Mouse (Mus musculus) neural tube, embryonic 13.5 days (tissue): Measurements from ENCODE around the gene Tspan9. TPM values are rescaled to one million over a fixed set of nuclear protein-coding genes. Genes with fewer than 3 reads are reported as not detected.
A peak's percentile ranks its signal among the peaks of the same experiment; 100 is the strongest.

ENCODE experiments used
- ATAC-seq: fragments of 200-750 bp; cut with Nextera tagmentation; 2 replicates; pipeline ENCODE4 v1.8.0; 2017; ENCODE audit warnings: low read depth, mild to moderate bottlenecking, moderate TSS enrichment, moderate library complexity
- H3K27ac ChIP-seq: fragments of 300-500 bp; sonication (generic); replicated peaks from 2 replicates; pipeline ENCODE4 v1.5.1; 2015; ENCODE audit warnings: moderate library complexity, mild to moderate bottlenecking, inconsistent platforms
- H3K27me3 ChIP-seq: fragments of 300-500 bp; sonication (generic); 2 replicates; pipeline ENCODE4 v1.6.1; 2015; ENCODE audit warnings: mild to moderate bottlenecking, inconsistent platforms
- H3K36me3 ChIP-seq: fragments of 300-500 bp; sonication (generic); 2 replicates; pipeline ENCODE4 v1.6.1; 2015; ENCODE audit warnings: mild to moderate bottlenecking, inconsistent platforms
- H3K4me1 ChIP-seq: fragments of 300-500 bp; sonication (generic); replicated peaks from 2 replicates; pipeline ENCODE4 v1.6.1; 2015; ENCODE audit warnings: inconsistent platforms
- H3K4me2 ChIP-seq: fragments of 300-500 bp; sonication (generic); 2 replicates; pipeline ENCODE4 v1.6.1; 2015; ENCODE audit warnings: inconsistent platforms, mild to moderate bottlenecking, moderate library complexity
- H3K4me3 ChIP-seq: fragments of 300-500 bp; sonication (generic); 2 replicates; pipeline ENCODE4 v1.5.1; 2015; ENCODE audit warnings: mild to moderate bottlenecking, inconsistent platforms
- H3K9ac ChIP-seq: fragments of 300-500 bp; sonication (generic); 2 replicates; pipeline ENCODE4 v1.6.1; 2015; ENCODE audit warnings: moderate library complexity, mild to moderate bottlenecking, inconsistent platforms
- H3K9me3 ChIP-seq: fragments of 300-500 bp; sonication (generic); 2 replicates; pipeline ENCODE4 v1.6.1; 2016; ENCODE audit warnings: inconsistent platforms
- WGBS: fragments of 180-500 bp; shearing (Covaris S2); methylation state at CpG from one replicate; pipeline ENCODE4 v1.1.7; 2015; 5-methylcytosine and 5-hydroxymethylcytosine counted together
- polyA plus RNA-seq: library from polyadenylated mRNA; unstranded; fragments of >200 nt; fragmentation: Nextera tagmentation; extraction: Ambion mirVana; gene quantifications from 2 replicates; pipeline ENCODE4 v1.2.1, GENCODE M21; 2015

Tspan9 gene
- polyA plus RNA-seq, 1 experiment from 2014 or later = 38.5 TPM

DNA sequence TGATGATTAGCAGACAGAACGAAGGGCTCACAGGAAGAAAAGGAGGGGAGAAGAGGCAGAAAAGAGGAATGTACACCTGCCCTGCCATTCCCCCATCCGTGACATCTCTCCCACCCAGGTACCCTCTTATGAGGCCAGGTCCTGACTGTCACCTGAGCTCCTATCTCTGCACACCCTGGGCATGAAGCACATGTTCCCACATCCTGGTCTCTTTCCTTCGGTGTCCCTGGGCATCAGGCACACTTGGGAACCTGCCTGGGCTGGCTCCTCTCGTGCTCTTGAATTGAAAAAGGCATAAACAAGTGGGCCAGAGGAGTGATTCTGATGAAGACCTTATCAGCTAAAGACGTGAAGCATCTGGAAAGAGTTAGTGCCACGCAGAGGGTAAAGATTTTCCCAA lies 80.6 kb downstream of the Tspan9 start:
- no peaks in the 10 kb centered on the region for H3K27me3 ChIP-seq
- H3K4me1 ChIP-seq = peaks cover 43% of the 10 kb centered on the region
- no peak for ATAC-seq
- H3K4me2 ChIP-seq = no peak overlapping the region
- H3K4me3 ChIP-seq = no peak overlapping the region
- H3K27ac ChIP-seq = no peak overlapping the region
- H3K9me3 ChIP-seq = no peaks in the 10 kb centered on the region
- 89% methylated on average over 6 of the region's 6 CpGs for WGBS
- H3K9ac ChIP-seq = no peak overlapping the region
- H3K36me3 ChIP-seq = no peaks in the 10 kb centered on the region

- Histone ChIP-seq H3K27ac (no peak overlapping the region), H3K9ac (no peak overlapping the region), H3K36me3 (no peaks in the 10 kb centered on the region), H3K4me2 (no peak overlapping the region), H3K4me1 (peaks cover 39% of the 10 kb centered on the region), H3K4me3 (no peak overlapping the region), H3K9me3 (no peaks in the 10 kb centered on the region), H3K27me3 (no peaks in the 10 kb centered on the region)
- ATAC-seq = no peak
- WGBS = 91% methylated on average over 13 of the region's 13 CpGs
Observed at GRCm38 (mm10) chr6:128062216-128062615, 81.2 kb downstream of the Tspan9 start.

GRCm38 (mm10) chr6:128061342-128061741 lies 82.1 kb downstream of the Tspan9 start:
- peaks cover 33% of the 10 kb centered on the region for H3K4me1 ChIP-seq
- no peaks in the 10 kb centered on the region for H3K9me3 ChIP-seq
- H3K36me3 ChIP-seq = no peaks in the 10 kb centered on the region
- H3K9ac ChIP-seq = no peak overlapping the region
- H3K27ac ChIP-seq = no peak overlapping the region
- H3K27me3 ChIP-seq = no peaks in the 10 kb centered on the region
- no peak for ATAC-seq
- no peak overlapping the region for H3K4me3 ChIP-seq
- no peak overlapping the region for H3K4me2 ChIP-seq
- 89% methylated on average over 5 of the region's 5 CpGs for WGBS

- WGBS = 18% methylated on average over 9 of the region's 9 CpGs
- Histone ChIP-seq H3K27ac (peak overlapping the region; percentile 80), H3K9ac (peak overlapping the region; percentile 58), H3K4me2 (peak overlapping the region; percentile 33), H3K9me3 (no peaks in the 10 kb centered on the region), H3K27me3 (no peaks in the 10 kb centered on the region), H3K36me3 (no peaks in the 10 kb centered on the region), H3K4me1 (peaks cover 20% of the 10 kb centered on the region), H3K4me3 (no peak overlapping the region)
- peak; percentile 82 for ATAC-seq
Observed at GRCm38 (mm10) chr6:128058570-128058969, 84.8 kb downstream of the Tspan9 start.

GRCm38 (mm10) chr6:128058157-128058556 lies 85.2 kb downstream of the Tspan9 start:
- Histone ChIP-seq H3K27me3 (no peaks in the 10 kb centered on the region), H3K9me3 (no peaks in the 10 kb centered on the region), H3K27ac (peak overlapping the region; percentile 80), H3K4me3 (no peak overlapping the region), H3K9ac (peak overlapping the region; percentile 58), H3K36me3 (no peaks in the 10 kb centered on the region), H3K4me2 (peak overlapping the region; percentile 33), H3K4me1 (peaks cover 24% of the 10 kb centered on the region)
- peak; percentile 81 for ATAC-seq
- 34% methylated on average over 7 of the region's 7 CpGs for WGBS

DNA sequence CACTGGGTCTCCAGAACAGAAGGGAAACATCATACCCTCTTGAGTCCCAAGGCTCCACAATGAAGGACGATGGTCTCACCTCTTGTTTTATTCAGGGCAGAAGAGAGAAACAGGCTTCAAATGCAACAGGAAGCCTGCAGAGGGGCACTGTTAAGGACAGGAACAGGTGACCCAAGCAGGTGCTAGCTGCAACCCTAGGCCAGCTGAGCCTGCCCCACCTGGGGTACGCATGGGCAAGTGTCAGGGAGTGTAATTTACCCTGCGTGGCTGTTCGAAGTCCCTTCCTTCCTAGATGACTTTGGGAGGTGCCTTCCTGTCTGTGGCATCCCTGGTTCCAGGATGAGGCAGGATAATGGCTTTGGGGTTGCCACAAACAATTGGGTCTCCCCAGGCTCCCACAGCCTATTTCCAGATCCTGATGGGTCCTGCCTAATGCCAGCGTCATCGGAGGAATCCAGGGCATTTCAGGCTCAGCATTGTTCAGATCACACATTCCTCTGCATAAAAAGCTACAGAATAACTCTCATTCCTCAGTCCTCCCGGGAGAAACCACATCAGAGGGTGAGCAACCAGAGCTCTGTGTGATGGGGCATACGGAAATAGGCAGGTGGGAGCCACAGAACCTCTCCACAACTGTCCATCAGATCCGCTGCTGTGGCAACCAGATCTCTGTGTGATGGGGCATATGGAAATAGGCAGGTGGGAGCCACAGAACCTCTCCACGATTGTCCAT lies 90.2 kb downstream of the Tspan9 start:
- Histone ChIP-seq H3K9me3 (no peaks in the 10 kb centered on the region), H3K4me2 (no peak overlapping the region), H3K4me3 (no peak overlapping the region), H3K9ac (no peak overlapping the region), H3K27me3 (no peaks in the 10 kb centered on the region), H3K4me1 (peaks cover 18% of the 10 kb centered on the region), H3K27ac (no peak overlapping the region), H3K36me3 (no peaks in the 10 kb centered on the region)
- ATAC-seq = no peak
- WGBS = 67% methylated on average over 10 of the region's 10 CpGs

- H3K4me1 ChIP-seq = peaks cover 26% of the 10 kb centered on the region
- 59% methylated on average over 7 of the region's 7 CpGs for WGBS
- no peaks in the 10 kb centered on the region for H3K9me3 ChIP-seq
- no peak overlapping the region for H3K9ac ChIP-seq
- H3K27me3 ChIP-seq = no peaks in the 10 kb centered on the region
- H3K27ac ChIP-seq = no peak overlapping the region
- H3K4me3 ChIP-seq = no peak overlapping the region
- H3K4me2 ChIP-seq = no peak overlapping the region
- no peaks in the 10 kb centered on the region for H3K36me3 ChIP-seq
- no peak for ATAC-seq
Observed at GRCm38 (mm10) chr6:128047671-128048070, 95.7 kb downstream of the Tspan9 start.

DNA sequence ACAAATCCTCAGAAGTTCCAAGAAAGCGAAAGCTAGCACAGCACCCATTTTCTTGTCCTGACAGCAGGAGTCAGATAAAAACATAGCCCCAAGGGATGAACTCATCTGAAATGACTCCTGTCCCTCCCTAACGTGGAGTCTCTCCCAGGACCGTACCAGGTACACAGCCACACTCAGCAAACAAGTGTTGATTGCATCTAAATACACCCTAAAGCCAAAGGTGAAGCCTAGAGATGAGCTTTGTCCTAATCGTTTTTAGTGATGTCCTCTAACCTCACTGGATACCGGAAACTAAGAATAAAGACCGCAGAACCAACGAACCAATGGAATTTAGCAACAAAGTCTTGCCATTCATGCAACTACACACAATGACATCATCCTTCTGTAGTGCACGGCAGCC lies 96.2 kb downstream of the Tspan9 start:
- no peaks in the 10 kb centered on the region for H3K9me3 ChIP-seq
- H3K4me3 ChIP-seq = no peak overlapping the region
- H3K4me1 ChIP-seq = peaks cover 26% of the 10 kb centered on the region
- H3K27me3 ChIP-seq = no peaks in the 10 kb centered on the region
- 86% methylated on average over 8 of the region's 8 CpGs for WGBS
- H3K9ac ChIP-seq = no peak overlapping the region
- H3K36me3 ChIP-seq = no peaks in the 10 kb centered on the region
- no peak overlapping the region for H3K27ac ChIP-seq
- H3K4me2 ChIP-seq = no peak overlapping the region
- ATAC-seq = no peak

DNA sequence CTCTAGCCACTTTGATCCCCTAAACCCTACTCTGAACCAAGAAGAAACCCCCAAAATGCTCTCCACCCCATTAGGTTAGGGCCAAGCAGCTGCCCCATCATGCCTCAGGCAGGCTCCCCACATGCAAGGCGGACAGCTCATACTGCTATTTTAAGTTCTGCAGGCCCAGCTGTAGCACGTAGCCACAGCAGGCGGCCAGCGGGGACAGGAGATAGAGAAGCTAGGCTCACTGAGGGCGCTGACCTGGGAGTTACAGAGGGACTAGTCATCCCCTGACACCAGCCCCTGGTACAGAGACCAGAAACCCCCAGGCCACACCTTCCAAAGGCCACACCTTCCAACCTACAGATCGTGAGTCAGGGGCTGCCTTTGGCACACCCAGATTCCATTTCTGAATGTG lies 96.6 kb downstream of the Tspan9 start:
- H3K9ac ChIP-seq = no peak overlapping the region
- no peak overlapping the region for H3K27ac ChIP-seq
- peaks cover 31% of the 10 kb centered on the region for H3K4me1 ChIP-seq
- H3K36me3 ChIP-seq = no peaks in the 10 kb centered on the region
- H3K27me3 ChIP-seq = no peaks in the 10 kb centered on the region
- no peak overlapping the region for H3K4me2 ChIP-seq
- H3K4me3 ChIP-seq = no peak overlapping the region
- ATAC-seq = no peak
- H3K9me3 ChIP-seq = no peaks in the 10 kb centered on the region
- WGBS = 72% methylated on average over 6 of the region's 6 CpGs

- H3K36me3 ChIP-seq = no peaks in the 10 kb centered on the region
- H3K27me3 ChIP-seq = no peaks in the 10 kb centered on the region
- H3K4me3 ChIP-seq = no peak overlapping the region
- peaks cover 34% of the 10 kb centered on the region for H3K4me1 ChIP-seq
- H3K9me3 ChIP-seq = no peaks in the 10 kb centered on the region
- H3K4me2 ChIP-seq = no peak overlapping the region
- H3K9ac ChIP-seq = no peak overlapping the region
- ATAC-seq = no peak
- H3K27ac ChIP-seq = no peak overlapping the region
- WGBS = 75% methylated on average over 10 of the region's 10 CpGs
Observed at GRCm38 (mm10) chr6:128044691-128045090, 98.7 kb downstream of the Tspan9 start.

GRCm38 (mm10) chr6:128043486-128043885 lies 99.9 kb downstream of the Tspan9 start:
- Histone ChIP-seq H3K9me3 (no peaks in the 10 kb centered on the region), H3K4me1 (peaks cover 34% of the 10 kb centered on the region), H3K4me3 (no peak overlapping the region), H3K36me3 (no peaks in the 10 kb centered on the region), H3K9ac (no peak overlapping the region), H3K27ac (no peak overlapping the region), H3K27me3 (no peaks in the 10 kb centered on the region), H3K4me2 (no peak overlapping the region)
- WGBS = 76% methylated on average over 6 of the region's 6 CpGs
- no peak for ATAC-seq

DNA sequence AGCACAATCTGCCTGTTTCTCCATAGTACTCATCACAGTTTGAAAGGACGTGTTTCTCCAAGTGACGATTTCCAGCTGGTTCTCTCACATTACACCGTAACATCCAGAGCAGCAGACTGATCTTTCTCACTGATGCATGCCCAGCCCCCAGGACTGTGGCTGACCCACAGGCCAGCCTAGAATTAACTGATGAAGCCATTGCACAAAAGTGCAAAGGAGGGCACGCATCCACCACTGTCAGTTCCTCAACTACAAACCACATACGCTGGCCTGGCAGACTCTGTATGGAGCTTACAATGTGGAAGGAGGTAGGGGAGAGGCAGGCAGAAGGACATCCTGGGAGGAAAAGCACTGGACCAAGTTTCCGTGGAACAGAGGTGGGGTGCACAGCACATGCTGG lies 101.6 kb downstream of the Tspan9 start:
- Histone ChIP-seq H3K9me3 (no peaks in the 10 kb centered on the region), H3K4me2 (no peak overlapping the region), H3K4me1 (peaks cover 42% of the 10 kb centered on the region), H3K36me3 (no peaks in the 10 kb centered on the region), H3K27ac (no peak overlapping the region), H3K9ac (no peak overlapping the region), H3K27me3 (peaks cover 9% of the 10 kb centered on the region; the same call in 1 of the 2 replicates), H3K4me3 (no peak overlapping the region)
- WGBS = 59% methylated on average over 6 of the region's 6 CpGs
- no peak for ATAC-seq
